Mouse (Mus musculus) cerebellum, adult 2 months (tissue): ENCODE measurements around the gene Clspn. TPM values are rescaled to one million over a fixed set of nuclear protein-coding genes. Genes with fewer than 3 reads are reported as not detected.
A peak's percentile ranks its signal among the peaks of the same experiment; 100 is the strongest.

ENCODE experiments used
- DNase-seq, 2 experiments: peaks; one replicate each; pipeline ENCODE4 v3.0.0; 2021
- H3K27ac ChIP-seq: fragments of 200-500 bp; 2 replicates; pipeline ENCODE4 v1.5.1; 2012; ENCODE audit warnings: low read length, control low read depth, inconsistent platforms; ENCODE audit not compliant: insufficient read depth
- H3K27me3 ChIP-seq: fragments of 200-500 bp; 2 replicates; pipeline ENCODE4 v1.6.1; 2012; ENCODE audit warnings: inconsistent platforms, mild to moderate bottlenecking, low read length, moderate library complexity; ENCODE audit not compliant: control insufficient read depth, insufficient read depth
- H3K4me1 ChIP-seq: fragments of 200-500 bp; 2 replicates; pipeline ENCODE4 v1.6.1; 2011; ENCODE audit warnings: low read length; ENCODE audit not compliant: control insufficient read depth, insufficient read depth
- H3K4me3 ChIP-seq: fragments of 200-500 bp; replicated peaks from 2 replicates; pipeline ENCODE3; 2011; ENCODE audit warnings: mild to moderate bottlenecking, low read depth, low read length, control low read depth; ENCODE audit not compliant: insufficient read depth
- CTCF ChIP-seq: fragments of 200-500 bp; IDR thresholded peaks from 2 replicates; pipeline ENCODE4 v1.5.1; 2011; ENCODE audit warnings: low read depth, mild to moderate bottlenecking, control low read depth, low read length, moderate library complexity, borderline replicate concordance; ENCODE audit not compliant: insufficient read depth
- POLR2A ChIP-seq: fragments of 200-500 bp; IDR thresholded peaks from 2 replicates; pipeline ENCODE4 v1.6.1; 2011; ENCODE audit warnings: low read length, control low read depth, borderline replicate concordance; ENCODE audit not compliant: insufficient read depth
- WGBS: fragments of 180-500 bp; shearing (Covaris S2); methylation state at CpG from one replicate; pipeline ENCODE4 v1.1.7; 2018; 5-methylcytosine and 5-hydroxymethylcytosine counted together
- polyA plus RNA-seq: library from polyadenylated mRNA; depleted of rRNA; stranded (reverse); fragments of >200 nt; gene quantifications from 2 replicates; pipeline ENCODE4 v1.2.3, GENCODE M21; 2012; rRNA removed

Gene Clspn
- polyA plus RNA-seq: 0.49 and 0.67 TPM in 2 replicates

GRCm38 (mm10) chr4:126556809-126557711, at the start of gene Clspn:
Clspn (plus strand) TSS chr4:126556935.
- Histone ChIP-seq H3K4me1 (no peaks in the 10 kb centered on the region), H3K27ac (no peak within 1 kb of the TSS), H3K4me3 (peak within 1 kb of the TSS; percentile 69), H3K27me3 (no peaks in the 10 kb centered on the region)
- WGBS: 1% methylated on average over 54 of the region's 54 CpGs
- DNase-seq: peak; percentile 77 to 78
- TF ChIP-seq CTCF: no peak
- no peak for TF ChIP-seq POLR2A

DNA sequence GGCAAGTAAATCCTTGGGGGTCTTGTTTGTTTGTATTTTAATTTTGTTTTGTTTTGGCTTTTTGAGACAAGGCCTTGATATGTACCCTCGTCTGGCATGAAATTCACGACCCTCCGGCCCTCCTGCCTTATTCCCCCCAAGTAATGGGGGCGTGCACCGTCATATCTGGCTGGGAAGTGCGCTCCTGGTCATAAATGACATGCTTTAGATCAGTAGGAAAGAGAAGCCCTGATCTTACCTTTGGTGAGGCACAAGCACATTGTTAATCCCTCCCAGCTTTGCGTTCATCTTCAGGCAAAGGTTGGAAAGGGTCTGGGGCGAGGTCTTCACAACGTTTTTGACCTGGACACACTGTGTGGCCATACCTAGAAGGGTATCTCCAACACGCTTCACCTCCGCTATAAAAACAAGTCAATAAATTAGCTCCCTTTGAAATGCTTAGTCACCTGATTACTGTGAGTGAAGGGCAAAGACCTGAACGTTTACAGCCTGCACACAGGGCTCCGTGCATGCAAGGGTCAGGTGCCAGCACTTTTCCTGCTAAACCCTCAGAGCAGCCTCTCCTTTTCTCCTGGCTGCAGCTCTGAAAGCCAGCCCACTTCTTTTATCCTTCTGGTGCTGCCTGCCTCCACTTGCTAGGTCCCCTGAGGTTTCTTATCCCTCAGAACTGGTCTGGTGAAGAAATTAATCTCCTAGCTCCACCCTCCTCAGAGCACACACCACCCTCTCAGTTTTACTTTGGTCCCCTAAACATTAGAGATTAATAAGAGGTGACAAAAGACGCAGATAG, 48.4 kb upstream of the Clspn start:
- no peak for TF ChIP-seq POLR2A
- TF ChIP-seq CTCF: no peak
- DNase-seq: no peak
- 80% methylated on average over 14 of the region's 14 CpGs for WGBS

GRCm38 (mm10) chr4:126509072-126509471, 47.7 kb upstream of the Clspn start:
- Histone ChIP-seq H3K4me1 (no peaks in the 10 kb centered on the region), H3K27ac (no peak overlapping the region), H3K4me3 (no peak overlapping the region), H3K27me3 (no peaks in the 10 kb centered on the region)
- WGBS: 98% methylated on average over 2 of the region's 2 CpGs
- DNase-seq: no peak
- no peak for TF ChIP-seq CTCF
- TF ChIP-seq POLR2A: no peak

More for the DNA sequence above, 48.4 kb upstream of the Clspn start:
- Histone ChIP-seq H3K27ac (no peak overlapping the region), H3K27me3 (no peaks in the 10 kb centered on the region), H3K4me1 (no peaks in the 10 kb centered on the region), H3K4me3 (no peak overlapping the region)

DNA sequence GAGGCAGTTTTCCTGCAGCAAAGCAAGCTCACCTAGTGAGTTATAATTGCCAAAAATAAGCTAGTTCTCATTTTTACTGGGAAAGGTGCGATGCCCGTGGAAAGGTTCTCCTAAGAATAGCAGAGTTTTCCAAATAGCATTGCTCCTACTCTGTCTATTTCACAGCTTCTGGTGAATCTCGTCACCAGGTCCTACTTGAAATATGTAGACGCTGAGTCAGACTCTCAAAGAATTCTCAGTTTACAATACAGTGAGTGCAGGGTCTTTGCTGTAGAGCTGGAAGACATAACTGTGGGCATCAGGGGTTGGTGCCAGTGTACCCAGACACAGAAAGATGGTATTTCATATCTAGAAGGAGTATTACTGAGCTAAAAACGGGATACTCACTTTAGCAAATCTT, 45.7 kb upstream of the Clspn start:
- no peaks in the 10 kb centered on the region for H3K4me1 ChIP-seq
- no peak overlapping the region for H3K4me3 ChIP-seq
- no peak for DNase-seq
- 94% methylated on average over 5 of the region's 5 CpGs for WGBS
- no peak overlapping the region for H3K27ac ChIP-seq
- TF ChIP-seq POLR2A (no peak), CTCF (no peak)
- H3K27me3 ChIP-seq: no peaks in the 10 kb centered on the region

GRCm38 (mm10) chr4:126512308-126513066, 44.2 kb upstream of the Clspn start:
- TF ChIP-seq POLR2A: no peak
- TF ChIP-seq CTCF: no peak
- DNase-seq: no peak
- H3K4me3 ChIP-seq: no peak overlapping the region
- WGBS: 86% methylated on average over 6 of the region's 6 CpGs
- H3K4me1 ChIP-seq: no peaks in the 10 kb centered on the region
- H3K27me3 ChIP-seq: no peaks in the 10 kb centered on the region
- H3K27ac ChIP-seq: no peak overlapping the region

DNA sequence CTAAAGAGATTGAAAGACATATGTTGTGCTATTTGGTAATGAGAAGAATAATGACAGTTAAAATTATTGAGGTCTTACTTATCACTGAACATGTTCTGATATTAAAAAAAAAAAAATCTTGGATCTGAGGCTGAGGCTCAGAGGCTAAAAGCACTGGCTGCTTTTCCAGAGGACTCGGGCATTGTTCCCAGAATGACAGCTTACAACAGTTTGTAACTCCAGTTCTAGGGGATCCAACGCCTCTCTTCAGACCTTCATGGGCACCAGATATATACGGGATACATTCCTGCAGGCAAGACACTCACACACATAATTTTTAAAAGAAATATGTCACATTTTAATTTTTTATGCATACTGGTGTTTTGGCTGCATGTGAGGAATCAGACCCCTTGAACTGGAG, 30.6 kb upstream of the Clspn start:
- no peaks in the 10 kb centered on the region for H3K27me3 ChIP-seq
- no peaks in the 10 kb centered on the region for H3K4me1 ChIP-seq
- no peak for DNase-seq
- WGBS: 33% methylated on average over 3 of the region's 3 CpGs
- no peak for TF ChIP-seq CTCF
- H3K27ac ChIP-seq: no peak overlapping the region
- H3K4me3 ChIP-seq: no peak overlapping the region

GRCm38 (mm10) chr4:126526828-126527227, 29.9 kb upstream of the Clspn start:
- no peak overlapping the region for H3K27ac ChIP-seq
- no peaks in the 10 kb centered on the region for H3K27me3 ChIP-seq
- no peak for DNase-seq
- no peaks in the 10 kb centered on the region; the same call in 1 of the 2 replicates for H3K4me1 ChIP-seq
- WGBS: 96% methylated on average over 5 of the region's 5 CpGs
- TF ChIP-seq POLR2A: no peak
- TF ChIP-seq CTCF: no peak
- no peak overlapping the region for H3K4me3 ChIP-seq

- TF ChIP-seq POLR2A (no peak), CTCF (no peak)
- no peaks in the 10 kb centered on the region; the same call in 1 of the 2 replicates for H3K4me1 ChIP-seq
- 34% methylated on average over 5 of the region's 5 CpGs for WGBS
- H3K4me3 ChIP-seq: peak overlapping the region; percentile 94
- no peak for DNase-seq
- H3K27ac ChIP-seq: no peak overlapping the region
- no peaks in the 10 kb centered on the region for H3K27me3 ChIP-seq
These were observed 24.4 kb upstream of the Clspn start for GRCm38 (mm10) chr4:126532292-126532691.
